Mouse (Mus musculus) stomach, postnatal 0 days (tissue): ENCODE data around the gene Timm8a2. TPM values are rescaled to one million over a fixed set of nuclear protein-coding genes. Genes with fewer than 3 reads are reported as not detected.

Experiments used
- ATAC-seq: fragments of 200-750 bp; cut with Nextera tagmentation; 2 replicates; pipeline ENCODE4 v1.8.0; 2017; ENCODE audit not compliant: low FRiP score, low TSS enrichment
- DNase-seq: peaks from one replicate; pipeline ENCODE4 v3.0.0-alpha.2; 2016; ENCODE audit warnings: low spot score
- H3K27ac ChIP-seq: fragments of 300-500 bp; sonication (generic); replicated peaks from 2 replicates; pipeline ENCODE4 v1.5.1; 2014; ENCODE audit warnings: mild to moderate bottlenecking, control low read depth
- H3K27me3 ChIP-seq: fragments of 300-500 bp; sonication (generic); 2 replicates; pipeline ENCODE4 v1.6.1; 2014; ENCODE audit warnings: low read length; ENCODE audit not compliant: control insufficient read depth, insufficient read depth
- H3K36me3 ChIP-seq: fragments of 300-500 bp; sonication (generic); 2 replicates; pipeline ENCODE4 v1.6.1; 2014; ENCODE audit warnings: low read length, mixed read lengths; ENCODE audit not compliant: control insufficient read depth, insufficient read depth
- H3K4me1 ChIP-seq: fragments of 300-500 bp; sonication (generic); replicated peaks from 2 replicates; pipeline ENCODE4 v1.6.1; 2014; ENCODE audit warnings: antibody characterized with exemption; ENCODE audit not compliant: control insufficient read depth, insufficient read depth
- H3K4me2 ChIP-seq: fragments of 300-500 bp; sonication (generic); replicated peaks from 2 replicates; pipeline ENCODE4 v1.6.1; 2014; ENCODE audit warnings: low read depth, mild to moderate bottlenecking, control low read depth, moderate library complexity
- H3K4me3 ChIP-seq: fragments of 300-500 bp; sonication (generic); 2 replicates; pipeline ENCODE4 v1.5.1; 2014; ENCODE audit warnings: low read depth, low read length, control low read depth
- H3K9ac ChIP-seq: fragments of 300-500 bp; sonication (generic); 2 replicates; pipeline ENCODE4 v1.6.1; 2014; ENCODE audit warnings: mild to moderate bottlenecking, low read length, control low read depth, mixed read lengths
- H3K9me3 ChIP-seq: fragments of 300-500 bp; sonication (generic); 2 replicates; pipeline ENCODE4 v1.6.1; 2016; ENCODE audit warnings: low read length; ENCODE audit not compliant: control insufficient read depth
- CTCF ChIP-seq: IDR thresholded peaks from 2 replicates; pipeline ENCODE4 v1.5.1; 2016; ENCODE audit warnings: antibody characterized with exemption, low read depth, mild to moderate bottlenecking, moderate library complexity
- EP300 ChIP-seq: optimal IDR thresholded peaks from 2 replicates; pipeline ENCODE3; 2016; ENCODE audit warnings: antibody characterized with exemption
- WGBS: fragments of 180-500 bp; shearing (Covaris S2); extraction: QIAGEN DNeasy Blood & Tissue Kit; methylation state at CpG from one replicate; pipeline ENCODE4 v1.1.7; 2014; 5-methylcytosine and 5-hydroxymethylcytosine counted together
- polyA plus RNA-seq: library from polyadenylated mRNA; unstranded; fragments of >200 nt; fragmentation: Nextera tagmentation; extraction: Ambion mirVana; gene quantifications from 2 replicates; pipeline ENCODE4 v1.2.1, GENCODE M21; 2015

Gene Timm8a2
- polyA plus RNA-seq, result not detected in 2 replicates

DNA sequence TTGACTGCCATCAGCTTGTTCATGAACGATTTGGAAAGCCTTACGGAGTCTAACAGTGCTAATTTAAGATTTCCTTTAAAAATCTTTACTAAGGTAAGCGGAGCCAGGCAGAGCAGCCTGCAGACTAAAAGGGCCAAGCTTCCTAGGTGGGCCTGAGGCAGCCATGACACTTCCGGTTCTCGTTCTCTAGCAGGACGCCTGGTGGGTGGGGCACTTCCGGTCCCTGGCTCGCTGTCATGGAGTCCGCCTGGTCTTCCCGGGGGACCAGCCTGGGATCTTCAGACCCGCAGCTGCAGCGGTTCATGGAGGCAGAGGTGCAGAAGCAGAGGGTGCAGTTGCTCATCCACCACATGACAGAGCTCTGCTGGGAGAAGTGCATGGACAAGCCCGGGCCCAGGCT lies at the start of gene Timm8a2:
Timm8a2 (plus strand) TSS at position 224 of the 400 bp plus-strand sequence.
- Histone ChIP-seq H3K9ac (no peak within 1 kb of the TSS), H3K36me3 (no peaks in the 10 kb centered on the region), H3K27me3 (no peaks in the 10 kb centered on the region), H3K27ac (no peak within 1 kb of the TSS), H3K4me2 (no peak within 1 kb of the TSS), H3K4me1 (no peaks in the 10 kb centered on the region), H3K4me3 (no peak within 1 kb of the TSS), H3K9me3 (no peaks in the 10 kb centered on the region)
- WGBS, result 92% methylated on average over 13 of the region's 13 CpGs
- DNase-seq (no peak), ATAC-seq (peak; percentile 25; the same call in 1 of the 2 replicates)
- TF ChIP-seq CTCF (no peak), EP300 (no peak)

- no peak for TF ChIP-seq EP300
- TF ChIP-seq CTCF, result no peak
- H3K4me3 ChIP-seq, result no peak overlapping the region
- H3K9ac ChIP-seq, result no peak overlapping the region
- no peaks in the 10 kb centered on the region for H3K36me3 ChIP-seq
- 65% methylated on average over 3 of the region's 3 CpGs for WGBS
- H3K4me1 ChIP-seq, result 0 out of 2 replicates have a peak, but pooled peaks cover 3% of the 10 kb centered on the region
- no peak overlapping the region for H3K27ac ChIP-seq
- H3K27me3 ChIP-seq, result no peaks in the 10 kb centered on the region
- DNase-seq (peak; percentile 6), ATAC-seq (no peak)
- no peak overlapping the region for H3K4me2 ChIP-seq
- no peaks in the 10 kb centered on the region for H3K9me3 ChIP-seq
Observed at GRCm38 (mm10) chr14:121985477-121985876, 49.0 kb upstream of the Timm8a2 start.

DNA sequence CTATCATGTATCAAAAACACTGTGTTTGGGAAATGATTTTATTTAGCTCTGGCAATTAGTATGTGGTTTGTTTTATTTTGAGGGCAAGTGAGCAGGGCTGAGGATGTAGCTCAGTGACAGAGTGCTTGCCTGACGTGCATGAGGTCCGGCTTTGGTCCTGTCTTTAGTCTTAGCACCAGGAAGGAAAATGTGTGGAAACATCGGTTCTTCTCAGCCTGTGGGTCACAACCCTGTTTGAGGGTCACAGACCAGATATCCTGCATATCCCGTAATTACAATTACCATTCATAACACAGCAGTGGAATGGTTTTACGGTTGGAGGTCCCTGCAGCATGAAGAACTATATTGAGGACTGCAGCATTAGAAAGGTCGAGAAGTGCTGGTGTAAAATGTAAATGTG lies 48.4 kb upstream of the Timm8a2 start:
- Histone ChIP-seq H3K27me3 (no peaks in the 10 kb centered on the region), H3K36me3 (no peaks in the 10 kb centered on the region), H3K9me3 (no peaks in the 10 kb centered on the region), H3K27ac (no peak overlapping the region), H3K4me1 (0 out of 2 replicates have a peak, but pooled peaks cover 3% of the 10 kb centered on the region), H3K4me2 (no peak overlapping the region), H3K9ac (no peak overlapping the region), H3K4me3 (no peak overlapping the region)
- WGBS, result 73% methylated on average over 6 of the region's 6 CpGs
- no peak for ATAC-seq
- TF ChIP-seq EP300, result no peak
- DNase-seq, result peak; percentile 9

DNA sequence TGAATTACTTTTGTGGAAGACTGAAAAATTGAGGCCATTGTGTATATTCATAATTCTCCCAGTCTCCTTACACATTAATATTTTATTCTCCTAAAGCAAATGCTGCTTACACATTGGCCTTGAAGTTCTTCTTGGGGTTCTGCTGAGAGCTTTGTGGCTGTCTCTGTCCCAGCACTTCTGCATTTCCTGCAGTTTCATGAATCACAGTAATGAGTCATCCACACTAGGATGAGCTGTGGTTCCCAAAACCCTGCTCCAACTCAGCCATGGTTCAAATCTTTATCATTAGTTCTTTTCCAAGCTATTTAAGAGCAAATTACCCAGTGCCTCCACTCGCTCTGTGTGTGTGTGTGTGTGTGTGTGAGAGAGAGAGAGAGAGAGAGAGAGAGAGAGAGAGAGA lies 47.2 kb upstream of the Timm8a2 start:
- WGBS, result 88% methylated on average over 1 of the region's 1 CpGs
- no peaks in the 10 kb centered on the region for H3K27me3 ChIP-seq
- ATAC-seq, result no peak
- no peak overlapping the region for H3K9ac ChIP-seq
- H3K36me3 ChIP-seq, result no peaks in the 10 kb centered on the region; the same call in 1 of the 2 replicates
- TF ChIP-seq CTCF, result no peak
- no peak for TF ChIP-seq EP300
- no peaks in the 10 kb centered on the region for H3K9me3 ChIP-seq
- peak; percentile 4 for DNase-seq
- H3K4me1 ChIP-seq, result 0 out of 2 replicates have a peak, but pooled peaks cover 3% of the 10 kb centered on the region
- no peak overlapping the region for H3K4me2 ChIP-seq
- H3K4me3 ChIP-seq, result no peak overlapping the region
- H3K27ac ChIP-seq, result no peak overlapping the region

DNA sequence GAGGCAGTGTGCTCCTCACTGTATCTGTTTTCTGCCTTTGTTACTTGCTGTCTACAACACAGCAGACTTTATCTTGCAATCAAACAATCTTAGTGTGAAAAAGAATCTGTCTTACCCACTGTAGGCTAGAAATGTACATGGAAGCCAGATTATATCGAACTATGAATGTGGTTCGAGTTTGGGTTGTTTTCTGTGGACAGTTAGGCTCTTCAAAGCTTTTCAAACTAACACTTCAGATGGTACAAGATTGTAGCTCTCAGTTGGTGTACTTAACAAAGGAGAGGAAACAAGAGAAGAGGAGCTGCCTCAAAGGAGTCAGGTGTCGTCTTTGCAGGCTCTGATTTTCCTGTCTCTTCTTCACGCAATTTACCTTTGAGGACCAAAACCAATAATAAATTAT lies 46.8 kb upstream of the Timm8a2 start:
- Histone ChIP-seq H3K4me1 (0 out of 2 replicates have a peak, but pooled peaks cover 3% of the 10 kb centered on the region), H3K9me3 (no peaks in the 10 kb centered on the region), H3K4me3 (no peak overlapping the region), H3K4me2 (no peak overlapping the region), H3K36me3 (no peaks in the 10 kb centered on the region; the same call in 1 of the 2 replicates), H3K27ac (no peak overlapping the region), H3K27me3 (no peaks in the 10 kb centered on the region), H3K9ac (no peak overlapping the region)
- 87% methylated on average over 4 of the region's 4 CpGs for WGBS
- TF ChIP-seq EP300 (no peak), CTCF (no peak)
- DNase-seq (no peak), ATAC-seq (no peak)

GRCm38 (mm10) chr14:121989331-121989730 lies 45.1 kb upstream of the Timm8a2 start:
- no peaks in the 10 kb centered on the region for H3K9me3 ChIP-seq
- H3K27me3 ChIP-seq, result no peaks in the 10 kb centered on the region
- no peak overlapping the region for H3K27ac ChIP-seq
- no peak overlapping the region for H3K4me2 ChIP-seq
- H3K9ac ChIP-seq, result no peak overlapping the region
- no peak for ATAC-seq
- DNase-seq, result peak; percentile 9
- no peak for TF ChIP-seq EP300
- no peak for TF ChIP-seq CTCF
- H3K36me3 ChIP-seq, result peaks cover 2% of the 10 kb centered on the region; the same call in 1 of the 2 replicates
- H3K4me1 ChIP-seq, result no peaks in the 10 kb centered on the region
- no peak overlapping the region for H3K4me3 ChIP-seq
- 81% methylated on average over 3 of the region's 3 CpGs for WGBS
